Mouse (Mus musculus) 3T3-L1 (cell line): Measurements from ENCODE around the gene Klhl21.

Experiments used
- DNase-seq: peaks from one replicate; pipeline ENCODE4 v3.0.0-alpha.2; 2015; ENCODE audit warnings: low read depth, low spot score

Klhl21 gene

GRCm38 (mm10) chr4:152008622-152009075 lies at the start of gene Klhl21:
Gene Klhl21 (plus strand): TSS chr4:152008803.
- DNase-seq, result peak; percentile 93

- no peak for DNase-seq
Measured at GRCm38 (mm10) chr4:151959849-151960512, 48.6 kb upstream of the Klhl21 start.

- DNase-seq, result no peak
Measured at GRCm38 (mm10) chr4:151960513-151960854, 48.1 kb upstream of the Klhl21 start.

GRCm38 (mm10) chr4:151962817-151963216 lies 45.8 kb upstream of the Klhl21 start:
- DNase-seq, result no peak

- DNase-seq, result no peak
Measured at GRCm38 (mm10) chr4:151968204-151968921, 40.2 kb upstream of the Klhl21 start.

- peak; percentile 66 for DNase-seq
Measured at GRCm38 (mm10) chr4:151972221-151972967, 36.2 kb upstream of the Klhl21 start.

- peak; percentile 59 for DNase-seq
Measured at GRCm38 (mm10) chr4:151975441-151975840, 33.2 kb upstream of the Klhl21 start.

- peak; percentile 76 for DNase-seq
Measured at GRCm38 (mm10) chr4:151977748-151978147, 30.9 kb upstream of the Klhl21 start.

GRCm38 (mm10) chr4:151980699-151981098 lies 27.9 kb upstream of the Klhl21 start:
- peak; percentile 57 for DNase-seq

- DNase-seq, result peak; percentile 78
Measured at GRCm38 (mm10) chr4:151981363-151981762, 27.2 kb upstream of the Klhl21 start.

- no peak for DNase-seq
Measured at GRCm38 (mm10) chr4:151983043-151983442, 25.6 kb upstream of the Klhl21 start.

GRCm38 (mm10) chr4:151983560-151983959 lies 25.0 kb upstream of the Klhl21 start:
- DNase-seq, result no peak

GRCm38 (mm10) chr4:151985886-151986285 lies 22.7 kb upstream of the Klhl21 start:
- no peak for DNase-seq

- no peak for DNase-seq
Measured at GRCm38 (mm10) chr4:151986650-151987049, 22.0 kb upstream of the Klhl21 start.

GRCm38 (mm10) chr4:151988014-151988341 lies 20.6 kb upstream of the Klhl21 start:
- DNase-seq, result peak; percentile 48

- DNase-seq, result peak; percentile 67
Measured at GRCm38 (mm10) chr4:151988342-151989109, 20.1 kb upstream of the Klhl21 start, which contains the start of gene Thap3. Gene Thap3 (minus strand): TSS chr4:151988997.

GRCm38 (mm10) chr4:151989110-151989488 lies 19.5 kb upstream of the Klhl21 start:
- no peak for DNase-seq

GRCm38 (mm10) chr4:151992091-151992490 lies 16.5 kb upstream of the Klhl21 start:
- DNase-seq, result no peak

GRCm38 (mm10) chr4:151993035-151993434 lies 15.6 kb upstream of the Klhl21 start:
- DNase-seq, result no peak

- DNase-seq, result peak; percentile 29
Measured at GRCm38 (mm10) chr4:151994228-151995171, 14.1 kb upstream of the Klhl21 start.
